Mouse (Mus musculus) forebrain, embryonic 12.5 days (tissue): ENCODE results near the gene Tfdp2. TPM values are rescaled to one million over a fixed set of nuclear protein-coding genes. Genes with fewer than 3 reads are reported as not detected.
"Not testable (repeated sequence)": the region's sequence is repeated elsewhere in the genome, so short reads cannot be mapped to it uniquely, and the experiment has no call there.

Experiments used
- ATAC-seq: fragments of 200-750 bp; cut with Nextera tagmentation; 2 replicates; pipeline ENCODE4 v1.8.0; 2017; ENCODE audit warnings: moderate TSS enrichment; ENCODE audit not compliant: low FRiP score
- H3K27ac ChIP-seq: fragments of 300-500 bp; sonication (generic); 2 replicates; pipeline ENCODE4 v1.5.1; 2016; ENCODE audit warnings: mild to moderate bottlenecking
- H3K27me3 ChIP-seq: fragments of 300-500 bp; sonication (generic); 2 replicates; pipeline ENCODE4 v1.6.1; 2016; ENCODE audit warnings: mild to moderate bottlenecking
- H3K36me3 ChIP-seq: fragments of 300-500 bp; sonication (generic); replicated peaks from 2 replicates; pipeline ENCODE4 v1.6.1; 2016; ENCODE audit warnings: mild to moderate bottlenecking
- H3K4me1 ChIP-seq: fragments of 300-500 bp; sonication (generic); 2 replicates; pipeline ENCODE4 v1.6.1; 2016
- H3K4me2 ChIP-seq: fragments of 300-500 bp; sonication (generic); 2 replicates; pipeline ENCODE4 v1.6.1; 2016; ENCODE audit warnings: mild to moderate bottlenecking, moderate library complexity
- H3K4me3 ChIP-seq: fragments of 300-500 bp; sonication (generic); replicated peaks from 2 replicates; pipeline ENCODE4 v1.5.1; 2016; ENCODE audit warnings: mild to moderate bottlenecking
- H3K9ac ChIP-seq: fragments of 300-500 bp; sonication (generic); 2 replicates; pipeline ENCODE4 v1.6.1; 2016; ENCODE audit warnings: mild to moderate bottlenecking
- H3K9me3 ChIP-seq: fragments of 300-500 bp; sonication (generic); 2 replicates; pipeline ENCODE4 v1.6.1; 2016
- WGBS: fragments of 180-500 bp; shearing (Covaris S2); methylation state at CpG from one replicate; pipeline ENCODE4 v1.1.7; 2016; 5-methylcytosine and 5-hydroxymethylcytosine counted together
- polyA plus RNA-seq: library from polyadenylated mRNA; unstranded; fragments of >200 nt; fragmentation: Nextera tagmentation; extraction: Ambion mirVana; gene quantifications from 2 replicates; pipeline ENCODE4 v1.2.1, GENCODE M21; 2016

The Tfdp2 gene
- polyA plus RNA-seq, 1 experiment from 2014 or later = 71.3 TPM

DNA sequence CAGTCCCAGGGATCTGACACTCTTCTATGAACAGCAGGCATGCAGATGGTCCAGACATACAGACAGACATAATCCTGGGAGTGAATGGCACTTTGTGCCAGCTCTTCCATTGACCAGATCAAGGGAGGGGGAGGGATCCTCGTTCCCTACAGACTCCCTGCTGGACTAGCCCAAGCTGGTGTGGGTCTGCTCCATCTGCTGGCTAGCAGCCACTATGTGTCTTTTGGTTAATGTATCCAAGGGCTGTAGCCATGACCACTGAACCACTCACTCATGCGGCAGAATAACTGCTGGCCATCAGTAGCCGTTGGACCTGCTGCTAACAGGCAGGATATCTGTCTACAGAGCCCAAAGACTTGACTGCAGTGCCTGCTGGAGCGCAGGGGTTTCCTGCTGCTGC lies 128.4 kb downstream of the Tfdp2 start:
- Histone ChIP-seq H3K4me3 (no peak overlapping the region), H3K9ac (no peak overlapping the region), H3K36me3 (peaks cover 23% of the 10 kb centered on the region), H3K9me3 (no peaks in the 10 kb centered on the region), H3K4me1 (peaks cover 8% of the 10 kb centered on the region; the same call in 1 of the 2 replicates), H3K4me2 (no peak overlapping the region), H3K27ac (0 out of 2 replicates have a peak overlapping the region, but pooled peaks have one; percentile 6), H3K27me3 (no peaks in the 10 kb centered on the region)
- 0 out of 2 replicates have a peak, but pooled peaks have one; percentile 41 for ATAC-seq
- WGBS = 71% methylated on average over 4 of the region's 4 CpGs

DNA sequence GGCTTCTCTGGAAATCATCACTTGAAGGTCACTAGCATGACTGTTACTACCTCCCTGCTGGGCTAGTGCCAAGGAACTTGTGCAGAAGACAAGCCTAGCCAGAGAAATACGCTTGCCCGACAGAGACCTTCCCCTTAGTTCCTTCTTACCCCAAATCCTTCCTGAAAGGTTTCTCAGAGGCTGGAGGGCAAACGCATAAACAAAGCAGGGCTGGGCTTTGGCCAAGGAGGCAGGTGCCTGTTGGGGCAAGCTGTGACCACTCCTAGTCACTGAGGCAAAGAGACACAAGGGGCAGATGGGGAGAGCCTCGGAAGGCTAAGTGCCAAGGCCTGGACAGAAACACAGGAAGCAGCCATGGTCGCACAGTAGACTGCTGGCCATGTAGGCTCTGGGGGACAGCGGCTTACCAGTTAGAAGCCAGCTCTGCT lies 130.4 kb downstream of the Tfdp2 start:
- no peaks in the 10 kb centered on the region for H3K9me3 ChIP-seq
- no peak for ATAC-seq
- peaks cover 17% of the 10 kb centered on the region; the same call in 1 of the 2 replicates for H3K36me3 ChIP-seq
- H3K4me1 ChIP-seq = peaks cover 8% of the 10 kb centered on the region; the same call in 1 of the 2 replicates
- H3K4me3 ChIP-seq = no peak overlapping the region
- H3K27ac ChIP-seq = 0 out of 2 replicates have a peak overlapping the region, but pooled peaks have one; percentile 31
- WGBS = 82% methylated on average over 6 of the region's 6 CpGs
- no peak overlapping the region for H3K4me2 ChIP-seq
- no peaks in the 10 kb centered on the region for H3K27me3 ChIP-seq
- no peak overlapping the region for H3K9ac ChIP-seq

DNA sequence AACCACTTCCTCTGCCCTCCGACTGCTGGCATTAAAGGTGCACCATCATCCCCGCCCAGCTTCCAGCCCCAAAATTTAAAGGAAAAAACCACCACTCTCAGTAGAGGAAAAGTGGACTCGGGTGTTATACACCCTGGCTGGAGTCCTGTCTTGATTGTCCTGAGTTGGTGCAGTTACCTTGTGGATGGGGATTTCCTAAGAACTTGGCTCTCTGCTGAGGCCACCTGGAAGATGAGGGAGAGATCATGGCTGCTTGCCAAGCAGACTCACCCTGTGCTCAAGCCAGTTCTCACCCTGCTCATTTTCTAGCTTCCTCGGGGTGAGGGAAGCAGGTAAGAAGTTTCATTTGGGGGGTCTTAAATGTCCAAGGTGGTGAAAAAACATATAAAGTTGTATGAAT lies 132.2 kb downstream of the Tfdp2 start:
- whole genome bisulfite sequencing = 90% methylated on average over 4 of the region's 4 CpGs
- peaks cover 27% of the 10 kb centered on the region for H3K36me3 ChIP-seq
- no peak for ATAC-seq

DNA sequence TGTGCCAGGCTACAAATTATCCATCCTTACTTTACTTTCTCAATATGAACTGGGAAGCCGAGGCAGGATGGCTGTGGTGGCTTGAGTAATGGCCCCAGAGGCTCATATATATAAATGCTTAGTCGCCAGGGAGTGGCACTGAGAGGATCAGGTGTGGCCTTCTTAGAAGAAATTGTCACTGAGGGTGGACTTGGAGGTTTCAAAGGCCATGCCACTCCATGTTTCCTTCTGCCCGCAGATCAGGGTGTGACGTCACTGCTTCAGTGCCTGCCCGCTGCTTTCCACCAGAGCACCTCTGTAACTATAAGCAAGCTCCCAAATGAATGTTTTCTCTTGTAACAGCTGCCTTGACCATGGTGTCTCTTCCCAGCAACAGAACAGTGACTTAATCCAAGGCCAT lies 135.1 kb downstream of the Tfdp2 start:
- 92% methylated on average over 5 of the region's 5 CpGs for WGBS

More for the DNA sequence above, 132.2 kb downstream of the Tfdp2 start:
- no peak overlapping the region for H3K9ac ChIP-seq
- H3K4me3 ChIP-seq = no peak overlapping the region
- H3K9me3 ChIP-seq = no peaks in the 10 kb centered on the region
- H3K4me2 ChIP-seq = no peak overlapping the region
- peaks cover 8% of the 10 kb centered on the region; the same call in 1 of the 2 replicates for H3K4me1 ChIP-seq
- H3K27me3 ChIP-seq = no peaks in the 10 kb centered on the region
- no peak overlapping the region for H3K27ac ChIP-seq

DNA sequence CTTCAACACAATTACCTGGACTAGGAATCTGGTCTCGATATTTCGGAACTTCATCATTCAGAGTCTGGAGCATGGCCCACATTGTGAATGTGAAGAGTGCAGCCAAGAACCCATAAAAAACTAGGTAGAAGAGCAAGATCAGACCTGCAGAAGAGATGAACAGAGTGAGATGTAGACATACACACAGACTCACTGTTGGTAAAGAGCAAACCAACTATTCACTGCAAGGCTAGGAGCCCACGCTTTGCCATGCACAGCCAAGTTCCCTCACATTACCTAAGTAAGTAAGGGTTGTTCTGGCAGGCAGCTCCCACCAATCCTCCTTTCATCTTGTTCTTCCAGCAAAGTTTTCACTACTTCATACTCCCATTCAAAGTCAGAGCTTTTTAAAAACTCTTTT lies 149.7 kb downstream of the Tfdp2 start:
- Histone ChIP-seq H3K4me1 (no peaks in the 10 kb centered on the region), H3K4me3 (no peak overlapping the region), H3K36me3 (peaks cover 28% of the 10 kb centered on the region), H3K27ac (no peak overlapping the region), H3K27me3 (no peaks in the 10 kb centered on the region), H3K9ac (no peak overlapping the region), H3K9me3 (no peaks in the 10 kb centered on the region), H3K4me2 (no peak overlapping the region)
- ATAC-seq = no peak
- 95% methylated on average over 3 of the region's 3 CpGs for WGBS

More for the DNA sequence above, 135.1 kb downstream of the Tfdp2 start:
- H3K9me3 ChIP-seq = no peaks in the 10 kb centered on the region
- H3K27ac ChIP-seq = no peak overlapping the region
- H3K4me1 ChIP-seq = no peaks in the 10 kb centered on the region
- peaks cover 41% of the 10 kb centered on the region for H3K36me3 ChIP-seq
- H3K4me3 ChIP-seq = no peak overlapping the region
- ATAC-seq = no peak
- H3K4me2 ChIP-seq = no peak overlapping the region
- no peaks in the 10 kb centered on the region for H3K27me3 ChIP-seq
- no peak overlapping the region for H3K9ac ChIP-seq

DNA sequence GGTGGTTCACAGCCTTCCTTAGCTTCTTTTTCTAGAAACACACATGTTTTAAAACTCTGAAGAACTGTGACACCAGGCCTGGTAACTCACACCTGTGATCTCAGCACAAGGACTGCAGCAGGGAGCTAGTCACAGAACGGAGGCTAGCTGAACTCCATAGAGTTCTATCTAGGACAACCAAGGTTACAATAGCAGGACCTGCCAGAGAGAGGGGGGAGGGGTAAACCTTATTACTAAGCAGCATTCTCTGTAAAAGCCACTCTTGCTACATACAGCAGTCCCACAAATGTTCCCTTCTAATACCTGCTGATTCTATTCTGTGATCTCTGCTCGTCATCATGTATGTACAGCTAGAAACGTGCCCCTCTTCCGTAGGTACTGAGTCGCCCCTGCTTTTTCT lies 152.8 kb downstream of the Tfdp2 start:
- Histone ChIP-seq H3K4me2 (no peak overlapping the region), H3K27me3 (no peaks in the 10 kb centered on the region), H3K36me3 (peaks cover 6% of the 10 kb centered on the region; the same call in 1 of the 2 replicates), H3K4me3 (no peak overlapping the region), H3K4me1 (no peaks in the 10 kb centered on the region), H3K9ac (no peak overlapping the region), H3K27ac (no peak overlapping the region), H3K9me3 (no peaks in the 10 kb centered on the region)
- ATAC-seq = no peak
- WGBS = 88% methylated on average over 5 of the region's 5 CpGs

DNA sequence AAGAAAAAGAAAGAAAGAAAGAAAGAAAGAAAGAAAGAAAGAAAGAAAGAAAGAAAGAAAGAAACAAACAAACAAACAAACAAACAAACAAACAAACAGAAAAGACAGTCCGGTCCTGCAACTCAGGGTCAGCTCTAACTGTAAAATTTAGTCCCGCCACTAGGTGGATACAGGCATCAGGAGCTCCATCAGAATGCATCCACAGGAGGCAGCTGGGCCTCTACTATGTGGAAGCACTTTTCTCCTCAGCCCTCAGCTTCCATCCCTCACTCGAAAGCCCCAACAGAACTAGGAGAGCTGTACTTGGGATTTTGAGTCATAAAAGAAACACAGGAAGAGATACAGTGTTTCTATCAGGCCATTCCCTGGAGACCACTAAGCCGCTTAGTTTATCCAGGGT lies 153.9 kb downstream of the Tfdp2 start:
- Histone ChIP-seq H3K9ac (no peak overlapping the region), H3K4me1 (no peaks in the 10 kb centered on the region), H3K36me3 (peaks cover 5% of the 10 kb centered on the region; the same call in 1 of the 2 replicates), H3K9me3 (no peaks in the 10 kb centered on the region), H3K4me3 (no peak overlapping the region), H3K4me2 (no peak overlapping the region), H3K27me3 (no peaks in the 10 kb centered on the region), H3K27ac (no peak overlapping the region)
- ATAC-seq = 0 out of 2 replicates have a peak, but pooled peaks have one; percentile 55
- WGBS = 43% methylated on average over 4 of the region's 4 CpGs

DNA sequence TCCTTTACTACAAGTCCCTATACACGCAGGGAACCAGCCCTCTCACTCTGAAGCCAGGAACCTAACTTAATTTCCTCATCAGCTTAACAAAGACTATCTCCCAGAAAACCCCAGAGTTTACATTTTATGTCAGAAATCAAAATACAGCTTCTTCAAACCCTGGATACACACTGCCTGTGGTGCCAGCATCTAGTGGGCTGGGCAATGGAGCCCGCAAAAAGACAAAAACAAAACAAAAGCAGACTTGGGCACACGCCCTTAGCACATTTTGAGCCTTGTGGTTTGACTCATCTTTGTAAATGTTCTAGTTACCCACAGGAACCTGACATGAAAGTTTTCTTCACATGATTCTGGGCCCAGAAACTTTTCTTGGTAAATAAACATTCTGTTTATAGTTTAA lies 154.4 kb downstream of the Tfdp2 start:
- H3K36me3 ChIP-seq = peaks cover 5% of the 10 kb centered on the region
- H3K4me2 ChIP-seq = no peak overlapping the region
- no peaks in the 10 kb centered on the region for H3K9me3 ChIP-seq
- WGBS = 58% methylated on average over 3 of the region's 3 CpGs
- no peak overlapping the region for H3K4me3 ChIP-seq
- no peaks in the 10 kb centered on the region for H3K4me1 ChIP-seq
- H3K27ac ChIP-seq = no peak overlapping the region
- no peak overlapping the region for H3K9ac ChIP-seq
- H3K27me3 ChIP-seq = no peaks in the 10 kb centered on the region
- ATAC-seq = no peak

DNA sequence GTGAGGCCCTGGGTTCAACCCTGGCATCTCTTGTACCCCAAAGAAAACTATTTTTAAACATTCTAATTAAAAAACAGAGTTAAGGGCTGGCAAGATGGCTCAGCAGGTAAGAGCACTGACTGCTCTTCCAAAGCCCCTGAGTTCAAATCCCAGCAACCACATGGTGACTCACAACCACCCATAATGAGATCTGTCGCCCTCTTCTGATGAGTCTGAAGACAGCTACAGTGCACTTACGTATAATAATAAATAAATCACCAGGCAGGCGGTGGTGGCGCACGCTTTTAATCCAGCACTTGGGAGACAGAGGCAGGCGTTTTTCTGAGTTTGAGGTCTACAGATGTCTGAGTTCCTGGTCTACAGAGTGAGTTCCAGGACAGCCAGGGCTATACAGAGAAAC lies 155.7 kb downstream of the Tfdp2 start:
- WGBS = 93% methylated on average over 6 of the region's 6 CpGs
- H3K27me3 ChIP-seq, H3K4me2 ChIP-seq, H3K9ac ChIP-seq, H3K4me1 ChIP-seq, H3K4me3 ChIP-seq, H3K9me3 ChIP-seq, H3K27ac ChIP-seq, ATAC-seq, H3K36me3 ChIP-seq: not testable (repeated sequence)

DNA sequence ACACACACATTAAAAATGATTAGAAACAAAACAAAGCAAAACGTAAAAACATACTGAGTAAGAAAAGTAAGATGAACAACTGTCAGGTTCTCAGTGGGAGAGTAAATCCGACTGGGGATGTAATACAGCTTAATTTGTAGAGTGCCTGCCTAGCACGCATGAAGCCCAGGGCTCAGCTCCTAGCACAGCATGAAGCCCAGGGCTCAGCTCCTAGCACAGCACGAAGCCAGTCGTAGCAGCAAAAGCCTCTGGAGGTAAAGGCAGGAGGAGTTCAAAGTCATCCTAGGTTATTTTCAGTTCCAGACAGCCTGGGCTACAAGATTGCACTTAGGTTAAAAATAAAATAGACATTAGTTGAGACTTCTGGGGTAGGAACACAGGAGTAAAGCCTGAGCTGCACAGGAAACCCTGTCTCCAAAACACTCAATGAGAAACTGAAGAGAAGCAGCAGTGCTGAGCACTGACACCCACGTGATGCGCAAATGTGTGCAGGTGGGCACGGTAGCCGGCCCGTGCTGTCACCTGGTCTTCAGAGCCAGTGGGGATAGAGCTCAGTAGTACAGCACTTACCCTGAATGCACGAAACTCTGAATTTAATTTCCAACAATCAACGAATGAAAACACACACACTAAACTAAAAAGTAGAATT lies 157.2 kb downstream of the Tfdp2 start:
- Histone ChIP-seq H3K9me3 (no peaks in the 10 kb centered on the region), H3K27ac (no peak overlapping the region), H3K4me2 (no peak overlapping the region), H3K4me1 (no peaks in the 10 kb centered on the region), H3K27me3 (no peaks in the 10 kb centered on the region), H3K36me3 (peaks cover 6% of the 10 kb centered on the region), H3K9ac (no peak overlapping the region), H3K4me3 (no peak overlapping the region)
- 81% methylated on average over 12 of the region's 12 CpGs for WGBS
- ATAC-seq = no peak

DNA sequence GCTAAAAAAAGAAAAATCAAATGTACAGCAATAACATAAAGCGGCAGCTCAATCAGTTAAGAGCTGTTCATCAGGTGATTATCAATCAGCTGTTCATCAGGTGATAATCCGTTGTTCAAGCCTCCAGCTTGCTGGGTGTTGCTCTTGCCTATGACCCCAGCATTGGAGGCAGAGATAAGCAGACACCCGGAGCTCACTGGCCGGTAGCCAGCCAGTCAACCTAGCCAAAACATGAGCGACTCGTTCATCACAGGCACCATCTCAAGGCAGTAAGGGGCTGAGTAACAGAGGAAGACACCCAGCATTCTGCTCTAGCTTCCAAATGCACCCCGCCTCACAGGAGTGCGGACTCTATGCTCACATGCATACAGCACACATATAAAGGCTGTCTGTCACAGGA lies 157.7 kb downstream of the Tfdp2 start:
- Histone ChIP-seq H3K36me3 (peaks cover 12% of the 10 kb centered on the region), H3K4me3 (no peak overlapping the region), H3K27me3 (no peaks in the 10 kb centered on the region), H3K9me3 (no peaks in the 10 kb centered on the region), H3K27ac (no peak overlapping the region), H3K4me1 (no peaks in the 10 kb centered on the region; the same call in 1 of the 2 replicates), H3K4me2 (no peak overlapping the region), H3K9ac (no peak overlapping the region)
- no peak for ATAC-seq
- WGBS = 81% methylated on average over 8 of the region's 8 CpGs

DNA sequence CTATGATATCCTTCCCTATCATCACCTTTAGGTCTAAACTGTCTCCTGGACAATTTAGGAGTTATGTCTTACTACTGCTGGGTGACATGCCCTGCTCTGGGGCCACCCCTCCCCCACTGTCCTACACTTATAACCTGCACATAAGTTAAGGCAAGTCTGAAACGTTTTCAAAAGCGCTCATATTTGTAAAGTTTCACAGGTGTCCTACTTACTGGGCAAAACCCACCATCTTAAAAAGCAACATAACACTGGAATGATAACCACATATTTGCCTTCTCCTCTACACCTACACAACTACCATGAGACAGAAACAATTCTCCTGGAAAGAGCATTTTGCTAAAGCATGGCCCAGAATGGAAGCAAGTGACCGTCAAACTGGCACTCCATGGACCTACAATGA lies 164.0 kb downstream of the Tfdp2 start:
- Histone ChIP-seq H3K4me1 (peaks cover 20% of the 10 kb centered on the region), H3K9ac (no peak overlapping the region), H3K36me3 (peaks cover 9% of the 10 kb centered on the region; the same call in 1 of the 2 replicates), H3K4me3 (no peak overlapping the region), H3K9me3 (no peaks in the 10 kb centered on the region), H3K4me2 (no peak overlapping the region), H3K27ac (no peak overlapping the region), H3K27me3 (no peaks in the 10 kb centered on the region)
- ATAC-seq = no peak
- whole genome bisulfite sequencing = 91% methylated on average over 3 of the region's 3 CpGs

DNA sequence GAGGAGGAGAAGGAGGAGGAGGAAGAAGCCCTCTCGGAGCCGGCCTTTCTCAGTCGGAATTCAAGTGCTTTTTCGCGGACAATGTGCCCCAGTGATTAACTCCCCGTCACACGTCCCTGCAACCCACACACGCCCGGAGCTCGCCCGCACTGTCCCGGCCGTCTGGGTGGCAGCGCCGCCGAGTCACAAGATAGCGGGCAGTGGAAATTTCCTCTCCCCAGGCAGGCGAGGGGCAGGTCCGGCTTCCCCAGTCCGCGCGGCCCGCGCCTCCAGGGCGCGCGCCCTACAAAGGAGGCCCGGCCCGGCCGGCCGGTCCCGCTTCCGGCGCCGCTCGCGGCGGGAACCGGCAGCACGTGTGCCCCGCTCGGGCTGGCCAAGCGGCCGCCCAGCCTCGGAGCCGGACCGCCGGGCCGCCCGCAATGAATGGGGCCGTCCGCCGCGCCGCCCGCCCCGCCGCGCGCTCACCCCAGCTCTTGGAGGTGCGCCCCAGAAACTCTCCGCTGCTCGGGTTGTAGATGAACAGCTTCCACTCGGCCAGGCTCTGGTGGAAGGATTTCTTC lies 167.6 kb downstream of the Tfdp2 start:
- Histone ChIP-seq H3K27ac (peak overlapping the region; percentile 96), H3K4me2 (peak overlapping the region; percentile 76), H3K9me3 (no peaks in the 10 kb centered on the region), H3K36me3 (0 out of 2 replicates have a peak, but pooled peaks cover 4% of the 10 kb centered on the region), H3K4me3 (peak overlapping the region; percentile 86), H3K4me1 (peaks cover 20% of the 10 kb centered on the region), H3K27me3 (no peaks in the 10 kb centered on the region), H3K9ac (peak overlapping the region; percentile 96)
- 1% methylated on average over 32 of the region's 64 CpGs for WGBS
- peak; percentile 67 for ATAC-seq
